ENCODE assay signal across 8 mouse cellular contexts in genomic region chr19:60860868-60861700, GRCm38 (mm10). TPM values are rescaled to one million over a fixed set of nuclear protein-coding genes. Genes with fewer than 3 reads are reported as not detected.
DNase-seq lines count a peak whose midpoint lies in the region; ATAC-seq lines count a peak whose summit lies in the region.

Gene Sfxn4, minus strand, starts transcription at chr19:60861479.

- peak within 1 kb of the TSS; percentile 55 for H3K4me3 ChIP-seq in hindbrain, embryonic 11.5 days (ENCODE audit: low read depth, low read length)

- peak within 1 kb of the TSS; percentile 68 for H3K9ac ChIP-seq in hindbrain, embryonic 11.5 days (ENCODE audit: low read depth, low read length)

- H3K27ac ChIP-seq in hindbrain, embryonic 11.5 days (ENCODE audit: low read depth, low read length), result peak within 1 kb of the TSS; percentile 47; the same call in 1 of the 2 replicates

- no peaks in the 10 kb centered on the region for H3K4me1 ChIP-seq in hindbrain, embryonic 11.5 days (replicated peaks; ENCODE audit: control insufficient read depth, insufficient read depth, low read length)

- 4% methylated on average over 30 of the region's 30 CpGs for WGBS in hindbrain, embryonic 11.5 days

- no peaks in the 10 kb centered on the region for H3K27me3 ChIP-seq in hindbrain, embryonic 11.5 days (ENCODE audit: control insufficient read depth, insufficient read depth, low read length)

- no peaks in the 10 kb centered on the region for H3K36me3 ChIP-seq in hindbrain, embryonic 11.5 days (ENCODE audit: control insufficient read depth, insufficient read depth, low read length)

- ATAC-seq in frontal cortex, adult (ENCODE audit: low TSS enrichment), result peak; percentile 99
- peak; percentile 99 for ATAC-seq in hindbrain, embryonic 11.5 days (ENCODE audit: low FRiP score)

- H3K9me3 ChIP-seq in hindbrain, embryonic 11.5 days (ENCODE audit: control insufficient read depth, low read length), result no peaks in the 10 kb centered on the region

- H3K4me2 ChIP-seq in hindbrain, embryonic 11.5 days (replicated peaks; ENCODE audit: low read depth, low read length), result peak within 1 kb of the TSS; percentile 66

- peak; percentile 81 for DNase-seq in MN1 (ENCODE audit: low spot score)
- peak; percentile 94 for DNase-seq in cerebellum, adult 9-10 months
- peak; percentile 88 for DNase-seq in hindbrain, embryonic 11.5 days (ENCODE audit: low spot score)
- DNase-seq in layer of hippocampus, postnatal 10 days (ENCODE audit: low spot score in 2 of 2), result peak; percentile 83 to 87
- DNase-seq in lung, postnatal 10 days, result peak; percentile 97
- peak; percentile 90 for DNase-seq in ovary, postnatal 36 days (ENCODE audit: low spot score)
- DNase-seq in thymus, postnatal 25 days, result peak; percentile 94

RNA-seq across cellular contexts. Expression of gene Sfxn4, which starts in this region (rescaled TPM):
- polyA plus RNA-seq in hindbrain, embryonic 11.5 days (2014; fragmentation: Nextera tagmentation; extraction: Ambion mirVana), result 14.6 and 15.4 TPM in 2 replicates
- total RNA-seq in layer of hippocampus, postnatal 10 days (2021), result 10 to 100 TPM; 11.3 to 12.1 TPM

Comparison
In these comparisons a context has a peak if more than half of its experiments do, and no peak if none do; other contexts are left out.
1. Peak in every context shown above with its lines: DNase-seq, ATAC-seq, H3K4me3 ChIP-seq and H3K27ac ChIP-seq.